Mouse (Mus musculus) bone marrow, adult 2 months (tissue): Measurements from ENCODE around the gene Slc16a12. TPM values are rescaled to one million over a fixed set of nuclear protein-coding genes. Genes with fewer than 3 reads are reported as not detected.

Source experiments
- H3K27ac ChIP-seq: fragments of 200-500 bp; 2 replicates; pipeline ENCODE4 v1.5.1; 2012; ENCODE audit warnings: low read depth, mild to moderate bottlenecking, control low read depth, inconsistent platforms, low read length; ENCODE audit not compliant: control insufficient read depth, poor library complexity, insufficient read depth
- H3K4me1 ChIP-seq: fragments of 200-500 bp; 2 replicates; pipeline ENCODE4 v1.6.1; 2011; ENCODE audit warnings: low read length; ENCODE audit not compliant: control insufficient read depth, insufficient read depth
- H3K4me3 ChIP-seq: fragments of 200-500 bp; replicated peaks from 2 replicates; pipeline ENCODE3; 2011; ENCODE audit warnings: mild to moderate bottlenecking, low read depth, low read length, control low read depth; ENCODE audit not compliant: control insufficient read depth
- CTCF ChIP-seq: fragments of 200-500 bp; IDR thresholded peaks from 2 replicates; pipeline ENCODE4 v1.5.1; 2011; ENCODE audit warnings: low read length, control low read depth; ENCODE audit not compliant: control insufficient read depth, insufficient read depth
- POLR2A ChIP-seq: fragments of 200-500 bp; IDR thresholded peaks from 2 replicates; pipeline ENCODE4 v1.6.1; 2011; ENCODE audit warnings: low read depth, mild to moderate bottlenecking, control low read depth, low read length, borderline replicate concordance; ENCODE audit not compliant: control insufficient read depth
- WGBS: fragments of 180-500 bp; shearing (Covaris S2); methylation state at CpG from one replicate; pipeline ENCODE4 v1.1.7; 2018; 5-methylcytosine and 5-hydroxymethylcytosine counted together
- polyA plus RNA-seq: library from polyadenylated mRNA; stranded (reverse); fragments of >200 nt; gene quantifications from 2 replicates; pipeline ENCODE4 v1.2.4, GENCODE M21; 2011; ENCODE audit warnings: low replicate concordance; ENCODE audit not compliant: missing spikeins, insufficient read depth, insufficient read length

Slc16a12 gene
- polyA plus RNA-seq, 1 experiment = not detected

- 56% methylated on average over 4 of the region's 4 CpGs for WGBS
Observed at GRCm38 (mm10) chr19:34724598-34724997, 22.5 kb downstream of the Slc16a12 start.

GRCm38 (mm10) chr19:34722541-34722940 lies 24.5 kb downstream of the Slc16a12 start:
- Histone ChIP-seq H3K27ac (no peak overlapping the region), H3K4me3 (no peak overlapping the region), H3K4me1 (peaks cover 3% of the 10 kb centered on the region)
- TF ChIP-seq CTCF = no peak
- no peak for TF ChIP-seq POLR2A
- 68% methylated on average over 3 of the region's 3 CpGs for WGBS

More at GRCm38 (mm10) chr19:34724598-34724997, 22.5 kb downstream of the Slc16a12 start:
- H3K27ac ChIP-seq = no peak overlapping the region
- no peak for TF ChIP-seq CTCF
- TF ChIP-seq POLR2A = no peak
- peaks cover 3% of the 10 kb centered on the region for H3K4me1 ChIP-seq
- H3K4me3 ChIP-seq = no peak overlapping the region

DNA sequence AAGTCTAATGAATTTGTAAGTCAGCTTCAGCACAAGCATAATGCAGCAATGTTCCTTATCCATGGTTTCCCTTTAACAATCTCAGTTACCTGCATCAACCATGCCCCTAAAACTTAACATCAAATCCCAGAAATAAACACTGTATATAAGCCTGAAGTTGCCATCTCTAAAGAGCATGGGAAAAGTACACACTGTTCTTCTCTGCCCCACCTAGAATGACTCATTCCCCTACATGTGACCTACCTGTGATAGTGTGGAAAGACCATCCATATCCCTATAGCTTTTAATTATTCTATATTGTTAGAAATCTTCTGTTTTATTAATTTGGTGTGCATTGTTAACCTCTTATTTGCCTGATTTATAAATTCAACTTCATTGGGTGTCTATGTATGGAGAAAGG lies 27.0 kb downstream of the Slc16a12 start:
- Histone ChIP-seq H3K4me1 (peaks cover 3% of the 10 kb centered on the region; the same call in 1 of the 2 replicates), H3K27ac (no peak overlapping the region), H3K4me3 (no peak overlapping the region)
- TF ChIP-seq CTCF (no peak), POLR2A (no peak)

GRCm38 (mm10) chr19:34718963-34719362 lies 28.1 kb downstream of the Slc16a12 start:
- no peaks in the 10 kb centered on the region for H3K4me1 ChIP-seq
- no peak for TF ChIP-seq POLR2A
- no peak for TF ChIP-seq CTCF
- H3K4me3 ChIP-seq = no peak overlapping the region
- WGBS = 74% methylated on average over 5 of the region's 5 CpGs
- H3K27ac ChIP-seq = no peak overlapping the region

DNA sequence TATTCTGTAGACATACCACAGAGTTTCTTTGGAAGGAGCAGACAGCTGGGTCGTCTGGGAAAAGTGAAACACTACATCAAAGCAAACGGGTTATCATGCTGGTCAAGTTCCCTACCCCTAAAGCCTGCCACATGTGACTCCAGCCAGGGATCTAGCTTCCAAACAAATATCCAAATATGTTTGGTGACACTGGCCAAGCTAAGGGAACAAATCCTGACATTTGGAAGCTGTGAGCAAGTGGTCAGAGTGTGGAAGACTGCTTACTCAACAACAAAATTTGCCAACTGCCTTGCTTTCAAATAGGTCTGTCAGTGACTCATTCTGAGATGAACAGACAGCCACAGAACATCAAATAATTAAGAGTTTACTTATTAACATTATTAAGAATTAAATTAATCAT lies 28.6 kb downstream of the Slc16a12 start:
- no peaks in the 10 kb centered on the region for H3K4me1 ChIP-seq
- no peak overlapping the region for H3K27ac ChIP-seq
- no peak for TF ChIP-seq POLR2A
- no peak for TF ChIP-seq CTCF
- 77% methylated on average over 2 of the region's 2 CpGs for WGBS
- no peak overlapping the region for H3K4me3 ChIP-seq

GRCm38 (mm10) chr19:34715895-34716294 lies 31.2 kb downstream of the Slc16a12 start:
- Histone ChIP-seq H3K4me3 (no peak overlapping the region), H3K27ac (no peak overlapping the region), H3K4me1 (no peaks in the 10 kb centered on the region)
- TF ChIP-seq POLR2A (no peak), CTCF (no peak)
- WGBS = 82% methylated on average over 1 of the region's 1 CpGs

GRCm38 (mm10) chr19:34714250-34714666 lies 32.8 kb downstream of the Slc16a12 start:
- 24% methylated on average over 5 of the region's 5 CpGs for WGBS
- no peak overlapping the region for H3K27ac ChIP-seq
- no peaks in the 10 kb centered on the region for H3K4me1 ChIP-seq
- H3K4me3 ChIP-seq = no peak overlapping the region
- TF ChIP-seq POLR2A (no peak), CTCF (no peak)

- no peak overlapping the region for H3K4me3 ChIP-seq
- no peak overlapping the region for H3K27ac ChIP-seq
- WGBS = 57% methylated on average over 2 of the region's 2 CpGs
- TF ChIP-seq CTCF (no peak), POLR2A (no peak)
- H3K4me1 ChIP-seq = no peaks in the 10 kb centered on the region
Observed at GRCm38 (mm10) chr19:34712050-34712449, 35.0 kb downstream of the Slc16a12 start.

DNA sequence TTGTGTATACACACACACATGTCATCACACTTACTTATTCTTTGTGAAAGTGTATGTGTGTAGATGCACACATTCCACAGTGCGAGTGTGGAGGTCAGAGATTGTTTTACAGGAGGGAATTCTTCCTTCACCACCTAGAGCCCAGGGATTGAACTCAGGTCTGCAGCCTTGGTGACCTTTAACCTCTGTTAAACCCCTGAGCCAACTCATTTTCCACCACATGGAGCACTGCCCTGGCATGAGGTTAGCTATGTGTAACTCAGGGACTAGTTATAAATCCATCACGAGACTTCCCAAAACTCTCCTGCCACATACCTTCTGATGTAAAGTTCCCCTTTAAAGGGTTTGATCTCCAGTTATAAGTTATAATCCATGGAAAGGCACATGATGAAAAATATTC lies 38.9 kb downstream of the Slc16a12 start:
- 78% methylated on average over 2 of the region's 2 CpGs for WGBS
- H3K4me1 ChIP-seq = no peaks in the 10 kb centered on the region
- H3K4me3 ChIP-seq = no peak overlapping the region
- TF ChIP-seq CTCF (no peak), POLR2A (no peak)
- no peak overlapping the region for H3K27ac ChIP-seq
